ENCODE assay signal across 19 mouse cellular contexts in genomic region chr9:64323976-64324375, GRCm38 (mm10). TPM values are rescaled to one million over a fixed set of nuclear protein-coding genes. Genes with fewer than 3 reads are reported as not detected.
DNase-seq lines count a peak whose midpoint lies in the region; ATAC-seq and TF ChIP-seq lines count a peak whose summit lies in the region.
"Had no signal": no experiment of that assay in that cellular context is flagged by ENCODE, and none has a peak within 500 bp of the region (broad histone marks: within the 10 kb centered on the region; RNA-seq: fewer than 3 reads in every experiment).

No protein-coding gene starts in this region.

- H3K4me1 ChIP-seq in midbrain, embryonic 11.5 days (ENCODE audit: control insufficient read depth, insufficient read depth, low read length): no peaks in the 10 kb centered on the region
- no peaks in the 10 kb centered on the region for H3K4me1 ChIP-seq in midbrain, postnatal 0 days (ENCODE audit: insufficient read depth, low read length)

- TF ChIP-seq CTCF in midbrain, postnatal 0 days (IDR thresholded peaks at IDR 0.05): no peak

- H3K4me3 ChIP-seq in midbrain, embryonic 11.5 days (ENCODE audit: low read depth, low read length): no peak overlapping the region
- no peak overlapping the region for H3K4me3 ChIP-seq in midbrain, postnatal 0 days (ENCODE audit: low read depth, low read length)

- intact Hi-C loops in heart, postnatal 10 days (cut with DNase I): no loop called here

- ATAC-seq in midbrain, embryonic 11.5 days (ENCODE audit: low FRiP score): no peak
- no peak for ATAC-seq in midbrain, postnatal 0 days (ENCODE audit: low FRiP score)
- ATAC-seq: activated CD4-positive, CD25-positive, alpha-beta regulatory T cell, adult 4 months; CD4-positive, CD25-positive, alpha-beta regulatory T cell, adult 4 months; Patski had no signal

- no peaks in the 10 kb centered on the region; the same call in 1 of the 2 replicates for H3K36me3 ChIP-seq in midbrain, embryonic 11.5 days (ENCODE audit: control insufficient read depth, insufficient read depth, low read length)
- peaks cover 43% of the 10 kb centered on the region for H3K36me3 ChIP-seq in midbrain, postnatal 0 days (ENCODE audit: insufficient read depth, low read length)

- WGBS in midbrain, embryonic 11.5 days: 88% methylated on average over 7 of the region's 7 CpGs
- WGBS in midbrain, postnatal 0 days: 93% methylated on average over 7 of the region's 7 CpGs

- no peaks in the 10 kb centered on the region for H3K27me3 ChIP-seq in midbrain, embryonic 11.5 days (ENCODE audit: control insufficient read depth, insufficient read depth, low read length)
- no peaks in the 10 kb centered on the region for H3K27me3 ChIP-seq in midbrain, postnatal 0 days (ENCODE audit: insufficient read depth, low read length)
- H3K27me3 ChIP-seq: CH12.LX, Patski had no signal

- H3K27ac ChIP-seq in midbrain, embryonic 11.5 days (ENCODE audit: low read depth, low read length): no peak overlapping the region
- no peak overlapping the region for H3K27ac ChIP-seq in midbrain, postnatal 0 days (ENCODE audit: low read depth, low read length)

- no peak overlapping the region for H3K9ac ChIP-seq in midbrain, embryonic 11.5 days (ENCODE audit: low read length)
- H3K9ac ChIP-seq in midbrain, postnatal 0 days (replicated peaks; ENCODE audit: low read length, poor library complexity, severe bottlenecking): no peak overlapping the region

- H3K4me2 ChIP-seq in midbrain, embryonic 11.5 days: no peak overlapping the region
- H3K4me2 ChIP-seq in midbrain, postnatal 0 days (ENCODE audit: low read depth, low read length, poor library complexity, severe bottlenecking): no peak overlapping the region

- H3K9me3 ChIP-seq in midbrain, embryonic 11.5 days (ENCODE audit: control insufficient read depth, low read length): no peaks in the 10 kb centered on the region
- no peaks in the 10 kb centered on the region for H3K9me3 ChIP-seq in midbrain, postnatal 0 days (ENCODE audit: low read length)
- H3K9me3 ChIP-seq: G1E had no signal

- DNase-seq in heart, adult 11 months: peak; percentile 62
- DNase-seq in heart, postnatal 10 days: no peak
- DNase-seq in midbrain, embryonic 11.5 days (ENCODE audit: low spot score, missing footprints): peak; percentile 56
- DNase-seq in midbrain, postnatal 0 days (ENCODE audit: low spot score): no peak
- DNase-seq: adrenal gland, adult 2 months; adrenal gland, adult 8-10 months; adrenal gland, postnatal 10 days; adrenal gland, postnatal 14 days; adrenal gland, postnatal 25 days; adrenal gland, postnatal 36 days; B cell, adult 2 months; cerebellum, adult 11 months; cerebellum, adult 11-12 months; cerebellum, adult 18-20 months had no signal

RNA-seq across cellular contexts. Expression of gene Dis3l, which starts 17.1 kb away (rescaled TPM):
- 10 to 100 TPM; 17.4 to 21.3 TPM for total RNA-seq in heart, postnatal 10 days (2021)
- 26.5 and 27.1 TPM in 2 replicates for polyA plus RNA-seq in midbrain, embryonic 11.5 days (2014; fragmentation: Nextera tagmentation; extraction: Ambion mirVana)
- total RNA-seq in midbrain, postnatal 0 days (2014; rRNA removed): 18.5 and 22.5 TPM in 2 replicates
- 18.1 and 19.6 TPM in 2 replicates for polyA plus RNA-seq in midbrain, postnatal 0 days (2015; fragmentation: Nextera tagmentation; extraction: Ambion mirVana)

RNA-seq across cellular contexts. Expression of gene Tipin, which starts 42.6 kb away (rescaled TPM):
- total RNA-seq in heart, postnatal 10 days (2021): 10 to 100 TPM; 26.6 to 28.9 TPM
- polyA plus RNA-seq in midbrain, embryonic 11.5 days (2014; fragmentation: Nextera tagmentation; extraction: Ambion mirVana): 286 TPM in 2 replicates
- total RNA-seq in midbrain, postnatal 0 days (2014; rRNA removed): 47.4 and 58.1 TPM in 2 replicates
- polyA plus RNA-seq in midbrain, postnatal 0 days (2015; fragmentation: Nextera tagmentation; extraction: Ambion mirVana): 71.1 and 73.2 TPM in 2 replicates

Comparison
In these comparisons a context has a peak if more than half of its experiments do, and no peak if none do; other contexts are left out.
1. DNase-seq: peak in heart, adult 11 months (single experiment) and midbrain, embryonic 11.5 days (single experiment); none in heart, postnatal 10 days (0 of 2) and midbrain, postnatal 0 days (single experiment).